Mouse (Mus musculus): ENCODE data around the gene Aasdh. TPM values are rescaled to one million over a fixed set of nuclear protein-coding genes. Genes with fewer than 3 reads are reported as not detected.

Gene Aasdh
- polyA plus RNA-seq, 1 experiment, result 15.1 TPM

DNA sequence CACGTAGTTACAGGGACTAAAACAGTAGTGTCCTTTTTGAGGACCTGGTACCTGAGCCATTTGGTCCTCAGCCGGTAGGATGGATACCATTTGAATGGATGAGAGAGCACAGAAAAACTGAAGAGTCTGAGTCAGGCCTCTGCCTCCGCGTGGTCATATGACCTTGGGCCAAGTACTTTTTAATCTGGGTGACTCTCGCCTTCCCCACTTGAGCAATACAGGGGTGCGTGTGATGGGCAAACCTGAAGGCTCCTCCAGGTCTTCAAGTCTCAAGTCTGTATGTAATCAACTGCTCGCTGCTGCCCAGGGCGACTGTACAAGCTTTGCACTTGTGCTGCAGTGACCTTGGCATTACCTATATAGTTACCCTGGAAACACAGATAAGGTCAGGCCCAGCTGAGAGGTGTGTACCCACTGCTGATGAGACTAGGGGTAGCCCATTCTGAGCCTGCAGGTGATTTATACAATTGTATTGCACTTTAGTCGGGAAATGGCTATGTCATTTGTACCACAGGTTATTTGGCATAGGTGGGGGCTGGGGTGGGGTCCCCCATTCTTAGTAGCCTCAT is 61.4 kb downstream of the Aasdh start:
- no peaks in the 10 kb centered on the region for H3K36me3 ChIP-seq (ENCODE audit: control insufficient read depth, insufficient read depth, low read length)
- 82% methylated on average over 9 of the region's 9 CpGs for WGBS
- TF ChIP-seq CTCF (conservative IDR thresholded peaks at IDR 0.05; ENCODE audit: insufficient read depth, insufficient read length, low read depth, low read length), result no peak
- no peak for TF ChIP-seq POLR2A (IDR thresholded peaks at IDR 0.05; ENCODE audit: low read depth, low read length)
- H3K4me3 ChIP-seq (ENCODE audit: insufficient read depth, low read depth, low read length), result no peak overlapping the region
- H3K27me3 ChIP-seq (replicated peaks; ENCODE audit: control insufficient read depth, insufficient read depth, low read length), result no peaks in the 10 kb centered on the region
- H3K27ac ChIP-seq (ENCODE audit: insufficient read depth, low read depth, low read length), result no peak overlapping the region
- DNase-seq, result no peak
- no peaks in the 10 kb centered on the region for H3K4me1 ChIP-seq (ENCODE audit: control insufficient read depth, insufficient read depth, low read length)

DNA sequence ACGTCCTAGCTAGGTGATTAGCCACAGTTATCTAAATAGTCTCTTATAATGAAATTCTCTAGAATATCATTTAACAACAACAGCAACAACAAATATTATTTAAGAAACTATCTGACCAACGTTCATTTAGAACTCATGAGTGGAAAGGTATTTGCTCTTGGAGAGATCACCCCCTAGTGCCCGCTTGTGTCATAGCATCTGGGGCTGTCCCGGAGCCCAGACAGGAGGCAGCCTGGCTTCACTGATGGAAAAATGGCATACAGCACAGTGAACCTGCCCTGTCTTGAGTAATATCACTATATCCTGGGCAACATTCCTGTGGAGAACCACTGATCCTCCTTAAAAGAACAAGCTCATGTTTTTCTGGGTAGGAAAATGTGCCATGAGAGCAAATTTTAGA is 61.9 kb downstream of the Aasdh start:
- Histone ChIP-seq H3K4me3 (ENCODE audit: insufficient read depth, low read depth, low read length) (no peak overlapping the region), H3K4me1 (ENCODE audit: control insufficient read depth, insufficient read depth, low read length) (no peaks in the 10 kb centered on the region), H3K36me3 (ENCODE audit: control insufficient read depth, insufficient read depth, low read length) (no peaks in the 10 kb centered on the region), H3K27ac (ENCODE audit: insufficient read depth, low read depth, low read length) (no peak overlapping the region), H3K27me3 (replicated peaks; ENCODE audit: control insufficient read depth, insufficient read depth, low read length) (no peaks in the 10 kb centered on the region)
- TF ChIP-seq POLR2A (IDR thresholded peaks at IDR 0.05; ENCODE audit: low read depth, low read length) (no peak), CTCF (conservative IDR thresholded peaks at IDR 0.05; ENCODE audit: insufficient read depth, insufficient read length, low read depth, low read length) (peak; percentile 74)
- DNase-seq, result peak; percentile 64
- WGBS, result 9% methylated on average over 4 of the region's 4 CpGs

DNA sequence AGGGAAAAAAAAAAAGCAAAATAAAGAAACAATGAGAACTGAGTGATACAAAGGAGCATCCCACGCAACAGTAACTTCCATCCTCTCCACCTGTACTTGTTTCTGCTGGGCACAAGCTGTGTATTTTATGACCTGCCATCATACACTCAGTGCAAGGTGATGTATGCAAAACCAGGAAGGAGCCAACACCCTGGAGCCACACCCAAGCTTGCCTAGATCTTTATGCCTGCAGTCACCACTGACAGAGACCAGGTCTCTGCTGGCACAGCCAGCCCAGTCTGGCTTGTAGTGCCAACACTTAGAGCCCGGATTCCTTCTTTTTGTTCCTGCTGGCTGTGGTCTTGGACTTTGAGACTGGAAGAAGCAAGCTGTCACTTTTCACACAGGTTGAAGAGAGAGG is 63.5 kb downstream of the Aasdh start:
- no peak overlapping the region for H3K4me3 ChIP-seq (ENCODE audit: insufficient read depth, low read depth, low read length)
- TF ChIP-seq CTCF (conservative IDR thresholded peaks at IDR 0.05; ENCODE audit: insufficient read depth, insufficient read length, low read depth, low read length) (no peak), POLR2A (IDR thresholded peaks at IDR 0.05; ENCODE audit: low read depth, low read length) (no peak)
- H3K27ac ChIP-seq (ENCODE audit: insufficient read depth, low read depth, low read length), result no peak overlapping the region
- WGBS, result 76% methylated on average over 2 of the region's 2 CpGs
- H3K4me1 ChIP-seq (ENCODE audit: control insufficient read depth, insufficient read depth, low read length), result no peaks in the 10 kb centered on the region
- DNase-seq, result peak; percentile 18
- no peaks in the 10 kb centered on the region for H3K27me3 ChIP-seq (replicated peaks; ENCODE audit: control insufficient read depth, insufficient read depth, low read length)
- no peaks in the 10 kb centered on the region for H3K36me3 ChIP-seq (ENCODE audit: control insufficient read depth, insufficient read depth, low read length)

DNA sequence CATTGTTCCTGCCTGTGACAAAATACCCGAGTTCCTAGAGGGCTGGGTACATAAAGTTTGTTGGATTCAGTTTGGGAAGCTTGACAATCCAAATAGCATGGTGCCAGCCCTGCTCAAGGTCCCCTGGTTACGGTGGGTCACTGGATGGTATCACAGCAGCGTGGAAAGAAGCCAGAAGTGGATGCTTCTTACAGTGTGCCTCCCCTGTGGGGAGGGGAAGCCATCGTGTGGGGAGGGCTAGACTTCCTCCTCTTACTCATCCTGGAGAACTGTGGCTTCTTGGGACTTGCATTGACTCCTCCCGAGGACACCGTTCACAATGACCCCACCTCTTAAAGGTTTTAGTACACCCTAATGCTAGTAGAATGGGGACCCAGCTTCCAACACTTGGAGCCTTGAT is 65.5 kb downstream of the Aasdh start:
- 82% methylated on average over 6 of the region's 6 CpGs for WGBS
- no peaks in the 10 kb centered on the region for H3K36me3 ChIP-seq (ENCODE audit: control insufficient read depth, insufficient read depth, low read length)
- H3K27me3 ChIP-seq (replicated peaks; ENCODE audit: control insufficient read depth, insufficient read depth, low read length), result no peaks in the 10 kb centered on the region
- H3K27ac ChIP-seq (ENCODE audit: insufficient read depth, low read depth, low read length), result no peak overlapping the region
- no peak for DNase-seq
- H3K4me1 ChIP-seq (ENCODE audit: control insufficient read depth, insufficient read depth, low read length), result no peaks in the 10 kb centered on the region
- TF ChIP-seq CTCF (conservative IDR thresholded peaks at IDR 0.05; ENCODE audit: insufficient read depth, insufficient read length, low read depth, low read length) (no peak), POLR2A (IDR thresholded peaks at IDR 0.05; ENCODE audit: low read depth, low read length) (no peak)
- no peak overlapping the region for H3K4me3 ChIP-seq (ENCODE audit: insufficient read depth, low read depth, low read length)

DNA sequence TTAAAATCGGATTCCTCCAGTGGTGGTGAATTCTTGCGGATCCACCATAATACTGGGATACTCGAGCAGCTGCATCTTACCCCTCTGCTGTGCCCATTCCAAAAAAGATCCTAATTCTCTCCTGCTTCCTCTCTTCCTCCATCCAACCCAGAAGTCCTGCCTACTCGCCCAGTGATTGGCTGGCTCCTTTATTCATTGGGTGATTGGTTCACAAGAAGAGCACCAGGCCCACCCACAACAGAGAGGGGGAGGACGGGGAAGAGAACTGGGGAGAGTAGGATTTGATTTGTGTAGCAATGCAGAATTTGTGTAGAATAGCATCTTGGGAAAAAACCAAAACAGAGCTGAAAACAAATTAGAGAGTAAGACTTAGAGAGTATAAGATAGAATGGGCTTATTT is 68.3 kb downstream of the Aasdh start:
- no peak for TF ChIP-seq POLR2A (IDR thresholded peaks at IDR 0.05; ENCODE audit: low read depth, low read length)
- TF ChIP-seq CTCF (conservative IDR thresholded peaks at IDR 0.05; ENCODE audit: insufficient read depth, insufficient read length, low read depth, low read length), result no peak
- DNase-seq, result no peak
- no peak overlapping the region for H3K27ac ChIP-seq (ENCODE audit: insufficient read depth, low read depth, low read length)
- WGBS, result 78% methylated on average over 5 of the region's 5 CpGs
- H3K36me3 ChIP-seq (ENCODE audit: control insufficient read depth, insufficient read depth, low read length), result no peaks in the 10 kb centered on the region
- no peaks in the 10 kb centered on the region for H3K27me3 ChIP-seq (replicated peaks; ENCODE audit: control insufficient read depth, insufficient read depth, low read length)
- no peak overlapping the region for H3K4me3 ChIP-seq (ENCODE audit: insufficient read depth, low read depth, low read length)
- no peaks in the 10 kb centered on the region for H3K4me1 ChIP-seq (ENCODE audit: control insufficient read depth, insufficient read depth, low read length)

DNA sequence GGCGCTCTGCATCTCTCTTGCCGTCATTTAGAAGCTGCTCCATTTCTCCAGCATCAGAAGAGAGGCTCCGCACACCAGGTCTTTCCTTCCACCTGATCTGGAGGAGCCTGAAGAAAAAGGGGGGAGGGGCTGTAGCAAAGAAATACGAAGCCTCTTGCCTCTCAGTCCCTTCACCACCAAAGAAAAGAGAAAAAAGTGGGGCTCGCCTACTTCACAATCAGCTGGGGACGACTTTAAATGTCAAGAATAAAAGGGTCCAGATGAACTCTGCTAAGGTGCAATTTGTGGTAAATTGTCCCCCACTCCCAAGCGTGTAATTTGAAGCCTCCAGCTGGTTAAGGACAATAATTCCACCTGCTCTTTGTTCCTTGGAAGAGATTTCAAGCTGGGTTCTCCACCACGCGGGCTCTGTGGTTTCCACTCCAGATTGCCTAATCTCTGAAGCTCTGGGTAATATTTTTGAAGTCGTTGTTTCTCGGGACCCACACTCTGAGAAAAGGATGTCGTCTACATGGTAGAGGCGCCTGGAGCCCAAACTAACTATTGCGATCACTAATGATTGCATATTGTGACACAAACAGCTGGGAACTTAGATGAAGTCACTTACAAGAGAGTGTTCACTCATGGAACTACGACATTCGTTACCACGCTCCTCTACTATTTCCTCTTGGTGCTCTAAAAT is 72.6 kb downstream of the Aasdh start:
- TF ChIP-seq POLR2A (IDR thresholded peaks at IDR 0.05; ENCODE audit: low read depth, low read length) (no peak), CTCF (conservative IDR thresholded peaks at IDR 0.05; ENCODE audit: insufficient read depth, insufficient read length, low read depth, low read length) (no peak)
- H3K27me3 ChIP-seq (replicated peaks; ENCODE audit: control insufficient read depth, insufficient read depth, low read length), result no peaks in the 10 kb centered on the region
- no peak for DNase-seq
- no peak overlapping the region for H3K27ac ChIP-seq (ENCODE audit: insufficient read depth, low read depth, low read length)
- no peak overlapping the region for H3K4me3 ChIP-seq (ENCODE audit: insufficient read depth, low read depth, low read length)
- H3K36me3 ChIP-seq (ENCODE audit: control insufficient read depth, insufficient read depth, low read length), result no peaks in the 10 kb centered on the region
- 82% methylated on average over 17 of the region's 17 CpGs for WGBS
- H3K4me1 ChIP-seq (ENCODE audit: control insufficient read depth, insufficient read depth, low read length), result no peaks in the 10 kb centered on the region

DNA sequence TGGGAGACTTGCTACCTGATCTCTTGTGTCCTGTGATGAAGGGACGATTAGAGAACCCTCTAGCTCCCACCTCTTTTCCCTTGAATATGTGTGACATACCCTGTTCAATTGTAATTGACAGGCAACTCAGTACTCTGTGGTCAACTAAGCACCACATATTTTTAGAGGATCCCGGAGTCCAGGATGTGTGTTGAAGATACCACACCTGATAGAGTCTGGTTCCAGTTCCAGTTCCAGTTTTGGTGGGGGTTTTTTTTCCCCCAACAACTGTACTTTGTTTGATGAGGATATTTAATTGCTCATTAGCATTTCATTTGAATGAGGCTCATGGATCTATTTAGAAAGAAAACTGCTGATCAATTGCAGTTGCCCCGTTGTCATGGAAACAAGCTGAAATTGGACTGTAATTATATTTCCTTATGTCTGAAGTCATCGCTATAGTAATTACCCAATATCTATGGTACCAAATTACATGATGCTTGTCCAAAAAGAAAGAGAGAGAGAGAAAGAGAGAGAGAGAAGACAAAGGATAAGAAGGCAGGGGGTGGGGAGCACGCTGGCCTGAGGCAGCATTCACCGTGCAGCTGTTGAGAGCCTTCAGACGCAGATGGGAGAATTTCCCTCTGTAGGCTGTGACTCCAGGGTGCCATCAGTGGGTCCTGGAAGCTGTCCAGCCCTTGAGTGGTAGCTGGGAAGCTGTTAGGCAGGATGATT is 76.6 kb downstream of the Aasdh start:
- H3K36me3 ChIP-seq (ENCODE audit: control insufficient read depth, insufficient read depth, low read length), result no peaks in the 10 kb centered on the region
- H3K27me3 ChIP-seq (replicated peaks; ENCODE audit: control insufficient read depth, insufficient read depth, low read length), result no peaks in the 10 kb centered on the region
- no peak overlapping the region for H3K27ac ChIP-seq (ENCODE audit: insufficient read depth, low read depth, low read length)
- TF ChIP-seq POLR2A (IDR thresholded peaks at IDR 0.05; ENCODE audit: low read depth, low read length) (no peak), CTCF (conservative IDR thresholded peaks at IDR 0.05; ENCODE audit: insufficient read depth, insufficient read length, low read depth, low read length) (no peak)
- 92% methylated on average over 7 of the region's 7 CpGs for WGBS
- DNase-seq, result no peak
- no peak overlapping the region for H3K4me3 ChIP-seq (ENCODE audit: insufficient read depth, low read depth, low read length)
- no peaks in the 10 kb centered on the region for H3K4me1 ChIP-seq (ENCODE audit: control insufficient read depth, insufficient read depth, low read length)

Other genes with a start within 250 kb of the Aasdh start
- 0.29 and 0.31 TPM in 2 replicates for gene C530008M17Rik, start 249.0 kb downstream of the Aasdh start, polyA plus RNA-seq (2012; rRNA removed)
- gene Paics, start 45.8 kb upstream of the Aasdh start, polyA plus RNA-seq (2012; rRNA removed), result 120 and 170 TPM in 2 replicates
- 11.2 and 12.9 TPM in 2 replicates for gene Ppat, start 46.1 kb upstream of the Aasdh start, polyA plus RNA-seq (2012; rRNA removed)
- 21.5 and 24.4 TPM in 2 replicates for gene Srp72, start 69.2 kb upstream of the Aasdh start, polyA plus RNA-seq (2012; rRNA removed)
- 0.30 and 0.50 TPM in 2 replicates for gene Arl9, start 98.5 kb upstream of the Aasdh start, polyA plus RNA-seq (2012; rRNA removed)
- gene Thegl, start 110.5 kb upstream of the Aasdh start, polyA plus RNA-seq (2012; rRNA removed), result not detected in 2 replicates
- gene Hopx, start 209.6 kb upstream of the Aasdh start, polyA plus RNA-seq (2012; rRNA removed), result 14.2 and 18.4 TPM in 2 replicates

All from kidney, adult 2 months (tissue).